Mouse (Mus musculus): ENCODE measurements at regions not wholly inside any gene's neighbourhood (a gene's known extent, or its start where the extent isn't known, plus 50 kb on each side); places are given as distances from the start of the nearest gene placed in this dataset.

DNA sequence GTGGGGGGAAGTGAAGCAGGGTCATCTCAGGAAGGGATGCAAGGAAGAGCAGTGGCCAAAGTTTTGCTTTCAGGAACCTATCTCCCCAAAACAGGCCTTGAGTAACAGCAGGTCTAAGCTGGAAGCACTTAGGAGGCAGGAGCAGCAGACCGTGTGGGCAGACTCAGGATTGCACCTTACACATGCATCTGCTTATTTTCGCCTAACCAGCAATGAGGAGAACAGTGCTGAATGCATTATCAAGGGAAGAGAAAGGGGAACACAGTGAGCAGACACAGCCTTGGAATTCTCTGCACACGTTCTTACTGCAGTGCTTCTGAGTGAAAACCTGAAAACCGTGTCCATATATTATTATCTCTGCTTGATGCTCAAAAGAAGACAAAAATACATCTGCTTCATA lies 585.0 kb downstream of the Ets1 start:
- Histone ChIP-seq H3K4me3 (replicated peaks in 1 of 3; ENCODE audit: low read depth in 2 of 3, low read length in 2 of 3, poor library complexity in 1 of 3) (no peak overlapping the region), H3K4me2 (ENCODE audit: insufficient read depth, low read depth, poor library complexity, severe bottlenecking) (no peak overlapping the region), H3K9me3 (replicated peaks; ENCODE audit: low read length) (peaks cover 2% of the 10 kb centered on the region), H3K36me3 (replicated peaks in 1 of 2; ENCODE audit: control insufficient read depth in 1 of 2, insufficient read depth in 1 of 2, low read length in 1 of 2) (no peaks in the 10 kb centered on the region), H3K79me2 (replicated peaks; ENCODE audit: control insufficient read depth, extremely low read depth, insufficient read depth, poor library complexity, severe bottlenecking) (no peaks in the 10 kb centered on the region), H3K9ac (ENCODE audit: insufficient read depth, low read depth) (no peak overlapping the region), H3K27me3 (replicated peaks) (no peaks in the 10 kb centered on the region), H3K27ac (ENCODE audit: insufficient read depth, low read depth) (no peak overlapping the region), H3K4me1 (ENCODE audit: control insufficient read depth in 1 of 2, insufficient read depth in 2 of 2) (peaks cover 4 to 29% of the 10 kb centered on the region in 2 experiments; a peak in 3 of 4 replicates)
- dilution Hi-C loops (cut with MboI; ENCODE audit: extremely low pct_ligation_motif_present, extremely low pct_unique_long_range_greater_than_20kb, low sequenced_read_pairs), result no loop called here
- DNase-seq (ENCODE audit: extremely low read depth), result no peak
- TF ChIP-seq GABPA (IDR thresholded peaks at IDR 0.05; ENCODE audit: insufficient replicate concordance, low read depth, low read length) (no peak), HCFC1 (IDR thresholded peaks at IDR 0.05; ENCODE audit: low read depth, low read length) (no peak), JUN (IDR thresholded peaks at IDR 0.05; ENCODE audit: insufficient read depth, low read depth, low read length) (no peak), ZNF384 (IDR thresholded peaks at IDR 0.05; ENCODE audit: low read depth, low read length) (no peak), SIN3A (IDR thresholded peaks at IDR 0.05; ENCODE audit: low read length) (no peak), ZKSCAN1 (IDR thresholded peaks at IDR 0.05; ENCODE audit: borderline replicate concordance, low read depth, low read length) (no peak), CHD2 (IDR thresholded peaks at IDR 0.05; ENCODE audit: low read length) (no peak), ZMIZ1 (IDR thresholded peaks at IDR 0.05; ENCODE audit: low read depth, low read length) (no peak), IRF4 (IDR thresholded peaks at IDR 0.05; ENCODE audit: low read depth, low read length) (no peak), PAX5 (IDR thresholded peaks at IDR 0.05; ENCODE audit: low read length) (no peak), RCOR1 (conservative IDR thresholded peaks at IDR 0.05; ENCODE audit: low read depth, low read length) (no peak), SMC3 (IDR thresholded peaks at IDR 0.05; ENCODE audit: low read depth, low read length) (no peak), RAD21 (IDR thresholded peaks at IDR 0.05; ENCODE audit: low read depth, low read length) (no peak), NRF1 (IDR thresholded peaks at IDR 0.05; ENCODE audit: low read depth, low read length) (no peak), MAZ (IDR thresholded peaks at IDR 0.05; ENCODE audit: low read depth, low read length) (no peak)
- in situ Hi-C loops (cut with MboI; ENCODE audit: low pct_ligation_motif_present, low pct_unique_long_range_greater_than_20kb, low sequenced_read_pairs), result no loop called here

- TF ChIP-seq EP300 (IDR thresholded peaks at IDR 0.05; ENCODE audit: low read length), result 0 out of 2 replicates have a peak, but pooled peaks have one; percentile 9
- TF ChIP-seq JUN (IDR thresholded peaks at IDR 0.05; ENCODE audit: insufficient read depth, low read depth, low read length), result no peak
- peak; percentile 46; the same call in 1 of the 2 replicates for TF ChIP-seq TCF12 (IDR thresholded peaks at IDR 0.05; ENCODE audit: low read depth, low read length)
- Histone ChIP-seq H3K27me3 (replicated peaks) (no peaks in the 10 kb centered on the region), H3K9ac (ENCODE audit: insufficient read depth, low read depth) (no peak overlapping the region), H3K4me3 (replicated peaks in 1 of 3; ENCODE audit: low read depth in 2 of 3, low read length in 2 of 3, poor library complexity in 1 of 3) (no peak overlapping the region), H3K4me1 (ENCODE audit: control insufficient read depth in 1 of 2, insufficient read depth in 2 of 2) (peaks cover 4 to 29% of the 10 kb centered on the region in 2 experiments; a peak in 3 of 4 replicates), H3K27ac (ENCODE audit: insufficient read depth, low read depth) (no peak overlapping the region), H3K79me2 (replicated peaks; ENCODE audit: control insufficient read depth, extremely low read depth, insufficient read depth, poor library complexity, severe bottlenecking) (no peaks in the 10 kb centered on the region), H3K4me2 (ENCODE audit: insufficient read depth, low read depth, poor library complexity, severe bottlenecking) (no peak overlapping the region), H3K36me3 (replicated peaks in 1 of 2; ENCODE audit: control insufficient read depth in 1 of 2, insufficient read depth in 1 of 2, low read length in 1 of 2) (no peaks in the 10 kb centered on the region), H3K9me3 (replicated peaks; ENCODE audit: low read length) (peaks cover 2% of the 10 kb centered on the region)
- peak; percentile 59 for DNase-seq (ENCODE audit: extremely low read depth)
- dilution Hi-C loops (cut with MboI; ENCODE audit: extremely low pct_ligation_motif_present, extremely low pct_unique_long_range_greater_than_20kb, low sequenced_read_pairs) (no loop called here), in situ Hi-C loops (cut with MboI; ENCODE audit: low pct_ligation_motif_present, low pct_unique_long_range_greater_than_20kb, low sequenced_read_pairs) (no loop called here)
Measured at GRCm38 (mm10) chr9:33222066-33222805, 586.2 kb downstream of the Ets1 start.
